Mouse (Mus musculus) monocyte, adult 5-6 weeks (primary cell): ENCODE data around the gene Kremen1. TPM values are rescaled to one million over a fixed set of nuclear protein-coding genes. Genes with fewer than 3 reads are reported as not detected.

Source experiments
- ATAC-seq: fragments of 153-309, 156-312 bp; replicated peaks from 2 replicates; pipeline ENCODE4 v1.8.0; 2017; ENCODE audit warnings: mild to moderate bottlenecking; ENCODE audit not compliant: low TSS enrichment, insufficient number of reproducible peaks, severe bottlenecking, poor library complexity, low FRiP score
- total RNA-seq: library from RNA; stranded (forward); fragments of 200-1000, 200-491, 200-594 nt; gene quantifications from 3 replicates; pipeline ENCODE4 v1.2.3, GENCODE M21; 2017

Kremen1 gene
- total RNA-seq, 1 experiment from 2014 or later, result 4.5 TPM

DNA sequence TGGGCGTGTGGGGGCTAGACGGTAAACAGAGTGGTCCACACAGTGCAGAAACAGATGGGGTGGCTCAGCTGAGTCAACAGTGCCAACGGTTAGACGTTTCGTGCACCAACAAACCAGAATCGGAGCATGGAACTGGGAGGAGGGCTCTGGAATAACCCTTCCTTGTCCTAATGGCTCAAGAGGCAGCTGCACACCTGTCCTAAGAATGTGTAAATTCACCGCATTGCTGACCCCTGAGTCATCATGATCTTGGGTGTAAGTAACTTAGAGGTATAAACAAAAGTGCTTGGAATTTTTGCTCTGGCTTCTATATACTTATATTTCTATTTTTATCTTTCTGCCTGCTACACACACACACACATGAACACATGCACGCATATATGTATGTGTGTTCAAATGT lies 19.2 kb downstream of the Kremen1 start:
- ATAC-seq, result no peak

DNA sequence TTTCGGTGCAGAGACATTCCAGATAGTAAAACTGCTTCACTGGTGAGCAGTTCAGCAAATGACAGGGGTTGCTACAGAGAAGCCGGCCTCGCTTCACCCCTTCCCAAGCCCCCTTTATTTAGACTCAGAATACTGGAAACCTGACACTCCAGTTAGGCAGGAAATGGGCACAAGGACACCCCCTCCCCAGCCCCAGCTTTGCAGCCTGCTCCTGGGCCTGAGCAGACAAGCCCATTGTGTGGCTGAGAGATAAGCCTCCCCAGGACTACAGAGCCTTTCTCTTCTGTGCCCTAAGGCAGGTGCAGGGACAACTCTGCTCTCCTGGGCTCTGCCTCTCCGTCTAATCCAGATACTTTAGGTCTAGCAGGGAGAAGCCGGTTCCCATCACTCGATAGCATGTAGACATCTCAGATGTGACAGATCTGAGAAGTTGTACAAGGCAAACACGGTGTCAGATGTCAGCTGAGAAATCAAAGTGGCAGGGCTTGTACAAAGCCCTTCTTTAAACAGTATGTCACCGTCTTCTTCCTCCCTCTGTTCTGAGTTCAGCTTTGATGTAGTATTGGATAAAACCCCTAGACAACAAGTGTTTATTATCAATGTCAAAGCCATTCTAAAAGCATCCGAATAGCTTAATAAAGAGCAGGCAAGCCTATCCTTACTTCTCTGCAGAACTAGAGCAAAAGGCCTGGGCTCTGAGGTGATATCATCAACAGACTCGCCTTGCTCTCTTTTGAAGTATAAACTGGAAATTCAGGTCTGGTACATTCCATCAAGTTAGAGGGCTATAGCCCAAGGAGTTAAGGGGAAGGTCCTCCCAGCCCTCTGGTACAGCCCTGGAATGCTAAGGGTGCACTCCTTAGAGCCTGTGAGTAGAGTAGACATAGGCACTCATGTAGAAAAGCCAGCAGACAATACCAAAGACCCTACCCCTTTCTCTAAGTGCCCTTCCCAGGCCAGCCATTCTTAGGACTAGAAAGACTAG lies 21.4 kb downstream of the Kremen1 start:
- ATAC-seq, result no peak

GRCm38 (mm10) chr11:5219910-5220447 lies 41.4 kb downstream of the Kremen1 start:
- ATAC-seq, result no peak

DNA sequence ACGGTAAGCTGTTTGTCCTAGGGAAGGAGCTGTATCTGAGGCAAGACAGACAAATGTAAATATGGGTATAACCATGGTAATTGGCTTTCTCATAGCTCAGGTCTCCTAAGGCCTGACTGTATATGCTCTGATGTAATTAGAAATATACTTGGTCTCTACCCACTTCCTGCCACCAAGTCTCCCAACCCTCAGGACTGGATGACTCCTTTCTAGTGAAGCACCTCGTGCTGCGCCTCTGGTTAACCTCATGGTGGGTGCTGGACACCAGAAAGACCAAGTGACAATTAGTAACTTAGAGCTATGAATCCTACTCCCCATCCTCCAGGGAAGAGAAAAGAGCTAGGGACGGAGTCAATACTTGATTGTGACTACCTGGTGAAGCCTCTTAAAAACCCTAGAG lies 42.0 kb downstream of the Kremen1 start:
- ATAC-seq, result no peak

DNA sequence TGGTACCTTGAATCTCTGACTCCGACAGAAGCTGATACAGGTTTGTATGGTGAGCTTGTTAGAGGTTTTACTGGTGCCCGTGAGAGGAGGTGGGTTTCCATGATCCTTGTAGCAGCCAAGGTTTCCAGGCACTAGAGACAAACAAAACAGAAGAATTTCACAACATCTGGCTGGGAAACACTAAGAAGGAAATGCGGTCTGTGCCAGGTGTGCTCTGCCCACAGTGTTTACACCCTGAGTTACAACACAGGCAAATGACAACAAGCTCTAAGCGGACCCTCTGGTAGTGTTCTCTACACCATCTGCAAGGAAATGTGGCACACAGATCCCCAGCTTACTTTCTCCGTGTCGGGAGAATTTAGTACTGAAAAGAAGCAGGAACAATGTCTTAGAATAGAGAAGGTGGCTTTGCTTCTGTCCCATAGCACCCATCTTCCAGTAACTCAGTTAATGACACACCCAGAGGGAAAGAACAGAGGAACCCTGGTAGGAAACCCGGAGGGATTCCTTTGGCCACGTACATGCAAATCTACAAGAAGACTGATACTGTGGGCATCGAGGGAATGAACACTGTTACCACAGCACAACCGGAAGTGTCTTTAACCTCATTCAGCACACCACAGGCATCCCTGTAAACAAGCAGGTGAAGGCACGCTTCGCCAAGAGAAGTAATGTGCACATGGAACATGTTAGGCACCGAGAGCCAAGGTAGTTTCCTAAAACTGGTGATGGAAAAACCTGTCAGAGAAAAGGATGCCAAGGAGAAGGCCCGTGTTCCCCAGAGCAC lies 45.8 kb downstream of the Kremen1 start:
- ATAC-seq, result no peak

DNA sequence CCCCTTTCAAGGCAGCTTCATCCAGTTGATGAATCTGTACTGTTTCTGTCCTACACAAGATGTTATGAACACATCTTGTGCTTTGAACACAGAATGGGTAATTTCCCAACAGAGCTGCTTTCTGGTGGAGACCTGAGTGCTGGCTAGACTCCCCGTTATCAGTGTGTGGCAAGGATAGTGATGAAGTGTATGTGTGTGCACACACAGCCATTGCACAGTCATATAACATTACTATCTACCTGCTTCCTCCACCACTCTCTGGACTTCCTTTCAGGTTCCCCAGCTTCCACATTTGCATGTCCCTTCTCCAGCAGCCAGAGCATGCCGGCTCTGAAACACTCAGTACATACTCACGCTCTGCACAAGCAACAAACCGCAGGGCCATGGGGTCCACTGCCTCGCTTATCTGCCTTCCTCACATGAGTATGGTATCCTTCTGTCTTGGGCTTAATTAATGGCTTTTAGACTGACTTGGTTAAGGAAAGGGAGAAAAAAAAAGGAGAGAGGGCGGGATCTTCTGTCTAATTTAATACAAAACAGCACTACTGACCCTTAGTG lies 46.8 kb downstream of the Kremen1 start:
- ATAC-seq, result no peak

DNA sequence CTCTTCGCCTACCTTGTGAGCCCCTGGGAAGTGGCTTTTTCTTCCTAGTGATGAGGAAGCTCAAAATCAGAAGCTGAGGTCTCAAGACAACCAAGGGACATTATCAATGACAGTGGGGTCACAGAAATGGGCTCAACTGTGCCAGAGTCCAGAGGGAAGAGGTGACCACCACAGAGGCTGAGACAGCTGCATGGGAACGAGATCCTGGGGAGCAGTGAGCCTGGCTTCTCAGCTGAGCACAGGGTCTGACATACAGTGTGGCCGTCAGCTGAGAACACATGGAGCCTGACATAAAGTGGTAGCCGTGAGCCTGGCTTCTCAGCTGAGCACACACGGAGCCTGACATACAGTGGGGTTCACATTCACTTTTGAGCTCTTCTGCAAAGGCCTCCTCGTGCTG lies 58.3 kb downstream of the Kremen1 start:
- ATAC-seq, result no peak

DNA sequence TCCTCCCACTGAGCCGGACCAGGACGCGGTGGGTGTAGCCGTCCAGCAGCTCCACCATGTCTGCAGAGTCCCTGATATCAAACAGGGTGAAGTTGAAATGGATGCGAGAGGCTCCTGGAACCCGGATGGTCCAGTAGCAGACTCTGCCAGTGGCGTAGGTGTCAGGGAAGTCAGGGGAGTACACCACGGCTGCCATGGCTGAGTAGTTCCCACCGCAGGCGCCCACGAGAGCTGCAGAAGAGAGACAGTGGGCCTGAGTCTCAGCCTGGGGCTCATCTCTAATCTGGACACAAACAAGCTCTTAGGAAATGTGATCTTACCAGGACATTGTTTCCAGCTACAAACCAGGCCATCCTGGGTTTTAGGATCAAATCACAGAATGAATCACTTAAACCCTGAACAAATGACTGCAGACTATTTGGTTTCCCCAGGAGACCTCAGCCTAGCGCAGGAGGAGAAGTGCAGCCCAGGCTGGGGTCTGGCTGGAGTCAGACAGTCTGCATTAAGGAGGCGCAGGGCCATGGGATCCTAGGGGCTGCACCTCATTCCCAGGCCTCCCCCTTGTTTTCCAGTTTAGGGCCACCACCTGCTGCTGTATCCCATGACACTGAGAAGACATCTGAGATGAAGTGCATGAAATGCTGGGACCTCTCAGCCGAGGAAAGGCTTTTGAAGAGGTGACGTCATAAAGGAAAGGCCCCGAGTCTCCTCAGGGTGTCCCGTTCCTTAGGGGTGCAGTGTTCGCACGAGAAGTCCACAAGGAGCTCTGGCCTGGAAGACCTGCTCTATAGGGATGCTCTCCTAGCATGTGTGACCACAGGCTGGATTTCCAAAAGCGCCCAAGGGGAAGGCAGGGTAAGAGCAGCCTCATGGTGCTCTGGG lies 59.3 kb downstream of the Kremen1 start:
- no peak for ATAC-seq

DNA sequence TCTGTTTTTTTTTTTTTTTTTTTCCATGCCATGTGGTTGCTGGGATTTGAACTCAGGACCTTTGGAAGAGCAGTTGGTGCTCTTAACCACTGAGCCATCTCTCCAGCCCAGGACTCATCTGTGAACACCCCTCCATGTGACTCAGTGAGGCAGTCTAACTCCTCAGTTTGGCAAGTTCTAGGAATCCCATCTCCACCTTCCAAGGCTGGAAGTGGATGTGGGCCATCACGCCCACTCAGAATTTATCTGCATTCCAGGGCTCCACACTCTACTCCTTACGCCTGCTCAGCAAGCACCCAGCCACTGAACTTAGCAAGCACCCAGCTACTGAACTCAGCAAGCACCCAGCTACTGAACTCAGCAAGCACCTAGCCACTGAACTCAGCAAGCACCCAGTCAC lies 61.5 kb downstream of the Kremen1 start:
- ATAC-seq, result no peak

GRCm38 (mm10) chr11:5197068-5197467 lies 64.3 kb downstream of the Kremen1 start:
- ATAC-seq, result no peak

- no peak for ATAC-seq
These were observed 64.8 kb downstream of the Kremen1 start for GRCm38 (mm10) chr11:5196583-5196982.

GRCm38 (mm10) chr11:5193576-5193881 lies 67.8 kb downstream of the Kremen1 start:
- no peak for ATAC-seq

DNA sequence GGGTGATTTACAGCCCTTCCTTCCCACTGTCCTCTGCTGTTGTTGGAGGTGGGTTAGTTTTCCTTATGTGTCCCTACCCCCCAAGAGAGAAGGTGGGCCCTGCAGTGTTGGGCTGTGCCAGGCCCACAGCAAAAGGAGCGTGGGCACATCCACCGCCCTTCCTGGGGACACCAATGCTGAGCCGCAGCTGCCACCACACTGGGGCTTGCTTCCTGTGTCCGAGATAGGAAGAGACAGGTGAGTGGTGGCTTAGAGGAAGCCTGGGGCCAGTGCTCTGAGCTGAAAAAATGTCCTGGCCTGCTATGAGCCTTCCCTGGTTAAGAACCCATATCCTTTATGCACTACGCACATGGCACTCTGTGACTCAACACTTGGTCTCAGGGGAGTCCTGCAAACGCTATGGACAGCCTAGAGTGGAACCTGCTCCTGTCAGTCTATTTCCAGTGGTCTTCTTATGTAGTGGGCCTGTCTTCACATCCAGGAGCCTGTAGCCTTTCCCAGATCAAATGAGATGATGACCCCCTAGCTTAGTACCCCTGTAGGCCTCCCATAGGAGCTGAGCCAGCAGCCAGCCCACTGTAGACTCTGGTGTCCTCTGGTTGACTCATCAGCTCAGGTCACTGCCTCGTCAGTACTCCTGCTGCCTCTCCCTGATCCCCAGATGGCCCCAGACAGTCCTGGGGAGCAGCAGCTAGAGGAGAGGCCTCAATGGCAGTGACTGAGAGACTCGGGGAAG lies 68.3 kb downstream of the Kremen1 start:
- ATAC-seq, result no peak

GRCm38 (mm10) chr11:5192084-5192516 lies 69.3 kb downstream of the Kremen1 start:
- ATAC-seq, result no peak

- no peak for ATAC-seq
These were observed 72.0 kb downstream of the Kremen1 start for GRCm38 (mm10) chr11:5189239-5189933.

DNA sequence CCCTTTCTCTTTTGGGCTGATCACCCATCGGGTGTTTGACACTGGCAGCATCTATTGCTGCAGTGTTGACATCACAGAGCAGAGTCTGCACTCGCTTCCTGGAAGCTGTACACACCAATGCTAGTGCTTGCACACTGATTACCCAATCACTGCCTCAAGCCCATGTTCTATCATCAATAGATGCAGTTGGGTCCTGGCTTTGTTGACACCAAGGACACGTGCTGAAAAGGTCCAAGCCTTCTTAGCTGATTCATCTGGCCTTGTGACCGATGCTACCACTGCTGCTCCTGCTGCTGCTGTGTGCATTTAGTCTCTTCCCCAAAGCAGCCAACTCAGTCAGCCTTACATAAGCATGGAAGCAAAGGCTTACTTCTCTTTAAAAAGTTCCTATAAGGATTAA lies 73.2 kb downstream of the Kremen1 start:
- ATAC-seq, result no peak

- no peak for ATAC-seq
These were observed 76.5 kb downstream of the Kremen1 start for GRCm38 (mm10) chr11:5184832-5185231.
